Mouse (Mus musculus): Measurements from ENCODE around the gene Timm50.

Timm50 gene

DNA sequence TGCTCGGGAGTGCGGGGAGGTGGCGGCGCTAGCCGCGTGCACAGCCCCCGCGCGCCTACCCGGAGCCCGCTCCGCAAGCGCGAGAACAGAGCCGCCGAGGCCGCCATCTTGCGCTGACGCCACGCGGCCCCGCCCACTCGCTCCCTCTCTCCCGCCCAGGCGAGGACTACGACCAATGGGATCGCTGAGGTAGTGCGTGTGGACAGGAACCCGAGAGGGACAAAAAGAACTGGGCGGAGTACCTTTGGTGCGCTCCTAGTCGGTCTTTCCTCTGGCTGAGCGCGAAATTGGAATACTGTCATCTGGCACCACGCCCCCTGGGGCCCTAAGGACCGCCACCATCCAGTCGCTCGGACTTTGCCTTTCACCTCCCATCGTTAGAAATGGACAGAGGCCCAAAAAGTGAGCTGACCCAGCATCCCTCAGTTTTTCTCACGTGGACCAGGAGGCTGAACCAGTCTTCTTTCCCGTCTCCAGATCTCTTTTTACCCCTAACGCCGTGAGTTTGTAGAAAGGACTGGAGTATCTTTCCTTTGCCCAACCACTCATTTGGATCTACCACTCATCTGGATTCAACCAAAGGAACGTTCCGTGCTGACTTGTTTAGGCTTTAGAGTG lies at the start of gene Timm50:
Gene Timm50 (minus strand): TSS at position 147 of the 618 bp plus-strand sequence.
- peak; percentile 94 for DNase-seq (ENCODE audit: extremely low spot score, low spot score)

DNA sequence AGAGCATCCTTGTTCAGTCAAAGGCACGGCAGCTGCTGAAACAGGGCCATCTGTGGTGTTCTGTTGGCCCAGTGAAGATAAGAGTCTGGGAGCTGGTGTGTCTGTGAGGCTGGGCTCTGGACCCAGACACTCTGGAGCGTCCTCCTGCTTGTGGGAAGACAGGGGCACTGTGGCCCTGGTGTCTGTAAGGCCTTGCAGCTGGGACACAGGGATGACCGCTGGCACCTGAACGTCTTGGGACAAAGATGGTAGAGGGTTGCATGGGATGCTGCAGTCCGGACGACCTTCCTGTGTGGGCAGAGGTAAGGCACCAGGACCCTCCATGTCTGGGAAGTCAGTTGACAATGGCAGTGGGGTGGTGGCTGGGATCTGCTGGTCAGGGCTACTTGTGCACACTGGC lies 48.4 kb upstream of the Timm50 start:
- no peak for DNase-seq (ENCODE audit: extremely low spot score, low spot score)

DNA sequence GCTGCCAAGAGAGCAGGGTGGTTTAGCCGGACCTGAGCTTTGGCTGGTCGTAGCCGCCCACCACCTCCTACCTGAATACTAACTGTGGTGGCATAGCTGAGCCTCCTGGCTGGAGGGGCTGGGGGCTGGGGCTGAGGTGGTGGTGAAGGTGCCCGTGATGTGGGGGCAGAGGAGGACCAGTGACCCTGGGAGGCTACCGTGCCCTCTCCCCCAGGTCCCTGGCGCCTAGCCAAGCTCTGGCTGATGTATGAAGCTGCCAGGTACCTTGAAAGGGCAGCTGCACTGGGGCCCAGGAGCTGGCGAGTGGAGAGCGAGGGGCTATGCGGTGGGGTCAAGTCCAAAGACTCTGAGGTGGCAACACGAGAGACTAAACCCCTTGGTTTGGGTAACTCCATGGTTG lies 48.0 kb upstream of the Timm50 start:
- no peak for DNase-seq (ENCODE audit: extremely low spot score, low spot score)

DNA sequence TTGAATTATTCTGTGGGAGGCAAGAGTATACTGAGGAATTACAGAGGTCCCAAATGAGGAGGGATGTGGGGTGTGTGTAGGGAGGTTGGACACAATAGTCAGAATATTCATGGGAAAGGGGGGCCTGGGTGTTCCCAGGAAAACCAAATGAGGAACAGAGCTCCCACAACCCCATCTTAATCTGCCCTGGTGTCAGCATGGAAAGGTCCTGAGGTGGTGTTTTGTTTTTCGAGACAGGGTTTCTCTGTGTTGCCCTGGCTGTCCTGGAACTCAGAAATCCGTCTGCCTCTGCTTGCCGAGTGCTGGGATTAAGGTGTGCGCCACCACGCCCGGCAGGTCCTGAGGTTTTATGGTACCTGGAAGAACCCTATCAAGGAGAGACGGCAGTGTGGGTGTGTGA lies 46.6 kb upstream of the Timm50 start:
- DNase-seq (ENCODE audit: extremely low spot score, low spot score), result no peak

DNA sequence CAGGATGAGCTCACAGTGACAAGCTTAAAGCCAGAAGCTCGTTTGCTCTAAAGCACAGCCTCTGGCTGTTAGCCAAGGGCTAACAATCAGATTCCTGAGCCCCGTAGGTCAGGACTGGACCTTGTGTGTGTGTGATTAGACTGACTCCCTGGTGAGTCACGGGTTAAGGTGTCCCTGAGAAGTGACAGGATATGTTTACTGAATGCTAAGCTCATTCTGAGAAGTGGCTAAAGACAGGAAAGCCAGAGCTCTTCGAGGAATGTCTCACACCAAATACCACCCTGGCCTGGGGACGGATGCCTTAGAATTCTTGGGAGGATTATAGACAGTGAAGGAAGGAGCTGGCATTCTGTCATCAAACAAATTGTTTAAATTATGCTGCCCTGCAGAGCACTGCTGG lies 46.1 kb upstream of the Timm50 start:
- DNase-seq (ENCODE audit: extremely low spot score, low spot score), result no peak

DNA sequence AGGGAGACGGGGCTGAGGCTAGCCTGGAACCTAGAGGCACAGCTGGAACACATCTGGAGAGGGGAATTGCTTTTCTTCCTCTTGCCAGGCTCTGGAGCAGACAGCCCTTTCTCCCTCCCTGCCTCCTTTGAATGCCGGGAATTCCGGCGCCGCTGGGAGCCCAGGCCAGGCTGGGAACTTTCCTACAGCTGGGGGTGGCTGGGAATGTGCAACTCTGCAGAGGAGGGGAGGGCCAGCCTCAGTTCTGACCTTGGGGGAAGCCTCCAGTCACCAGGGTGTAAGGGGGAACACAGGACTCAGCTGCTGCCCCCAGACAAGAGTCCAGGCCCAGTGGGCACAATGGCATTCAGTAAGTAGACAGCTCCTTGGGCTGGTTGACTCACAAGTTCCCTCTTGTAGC lies 45.1 kb upstream of the Timm50 start:
- peak; percentile 54 for DNase-seq (ENCODE audit: extremely low spot score, low spot score)

DNA sequence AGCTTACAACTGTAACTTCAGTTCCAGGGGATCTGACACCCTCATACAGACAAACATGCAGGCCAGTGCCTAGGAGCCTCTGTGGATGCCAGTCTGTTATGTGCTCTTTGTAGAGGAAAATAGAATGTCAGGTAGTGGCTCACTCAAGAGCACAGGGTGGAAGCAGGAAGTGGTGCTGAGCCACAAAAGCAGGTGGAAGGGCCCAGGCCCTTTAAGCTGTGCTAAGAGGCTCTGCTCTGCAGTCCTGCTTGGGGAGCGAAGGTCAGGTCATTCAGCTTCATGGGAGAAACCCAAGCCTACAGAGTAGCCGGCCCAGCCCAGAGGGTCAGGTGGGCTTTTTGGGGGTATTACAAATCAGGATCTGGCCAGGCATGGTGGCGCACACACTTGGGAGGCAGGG lies 43.3 kb upstream of the Timm50 start:
- no peak for DNase-seq (ENCODE audit: extremely low spot score, low spot score)

DNA sequence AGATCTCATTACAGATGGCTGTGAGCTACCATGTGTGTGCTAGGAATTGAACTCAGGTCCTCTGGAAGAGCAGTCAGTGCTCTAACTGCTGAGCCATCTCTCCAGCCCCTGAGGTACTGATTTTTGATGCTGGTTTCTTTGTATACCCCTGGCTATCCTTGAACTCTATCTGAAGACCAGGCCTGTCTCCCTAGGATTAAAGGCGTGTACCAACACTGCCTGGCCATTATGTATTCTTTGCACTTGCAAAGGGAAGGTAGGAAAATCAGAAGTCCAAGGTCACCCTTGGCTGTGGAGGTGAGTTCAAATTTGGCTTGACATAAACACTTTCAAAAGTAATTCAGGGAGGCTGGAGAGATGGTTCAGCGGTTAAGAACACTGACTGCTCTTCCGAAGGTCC lies 42.7 kb upstream of the Timm50 start:
- no peak for DNase-seq (ENCODE audit: extremely low spot score, low spot score)

DNA sequence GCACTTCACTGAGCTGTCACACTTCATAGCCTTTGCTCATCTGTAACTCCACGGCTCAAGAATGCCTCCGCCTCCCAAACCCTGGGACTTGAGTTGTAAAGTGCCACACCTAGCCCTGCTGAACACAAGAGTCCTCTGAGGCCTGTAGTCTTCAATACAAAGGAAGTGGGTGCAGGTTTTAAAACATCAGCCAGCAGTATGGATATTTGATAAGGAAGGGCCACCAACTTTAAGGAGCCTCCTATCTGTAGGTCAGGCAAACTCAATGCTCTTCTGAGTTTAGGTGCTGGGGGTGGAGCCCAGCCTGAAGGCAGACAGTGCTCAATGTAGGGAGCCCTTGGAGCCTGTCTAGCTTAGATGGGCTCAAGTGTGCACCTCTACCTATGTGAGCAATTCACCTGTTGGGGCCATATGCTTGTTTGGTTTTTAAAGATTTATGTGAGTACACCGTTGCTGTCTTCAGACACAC lies 42.3 kb upstream of the Timm50 start:
- no peak for DNase-seq (ENCODE audit: extremely low spot score, low spot score)

DNA sequence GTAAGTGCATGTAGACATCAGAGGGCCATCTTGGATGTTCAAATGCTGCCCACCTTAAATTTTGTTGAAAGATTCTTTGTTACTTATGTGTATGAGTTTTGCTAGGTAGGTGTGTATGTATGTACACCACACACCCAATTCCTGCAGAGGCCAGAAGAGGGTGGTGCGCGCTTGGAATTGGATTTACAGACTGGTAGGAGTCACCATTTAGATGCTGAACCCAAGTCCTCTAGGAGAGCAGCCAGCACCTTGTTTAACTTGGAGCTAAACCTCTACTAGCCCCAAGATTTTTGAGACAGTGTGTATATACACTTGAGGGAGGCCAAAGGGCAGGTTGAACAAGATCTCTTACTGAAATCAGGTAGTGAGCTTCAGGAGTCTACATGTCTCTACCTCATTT lies 41.4 kb upstream of the Timm50 start:
- no peak for DNase-seq (ENCODE audit: extremely low spot score, low spot score)

DNA sequence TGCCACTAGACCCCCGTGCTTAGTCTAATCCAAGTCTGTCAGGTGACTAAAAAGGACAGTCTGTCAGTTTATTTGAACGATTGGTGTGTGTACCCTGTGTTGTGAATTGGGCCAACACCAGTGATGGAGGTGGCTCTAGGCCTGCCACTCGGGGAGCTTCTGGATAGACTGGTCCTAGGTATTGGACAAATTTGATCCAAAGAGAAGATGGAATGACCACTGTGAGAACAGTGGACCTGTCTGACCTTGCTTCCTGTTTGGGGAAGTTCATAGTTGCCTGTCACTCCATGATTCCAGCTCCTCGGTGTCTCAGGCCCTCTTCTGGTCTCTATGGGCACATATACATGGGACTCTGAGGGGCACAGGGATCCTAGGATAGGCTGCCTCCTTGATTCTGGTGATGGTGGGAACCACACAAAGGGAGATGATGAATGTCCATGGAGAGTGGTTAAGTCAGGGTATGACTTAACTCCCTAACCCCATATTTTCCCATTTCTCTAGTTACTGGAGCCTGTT lies 39.9 kb upstream of the Timm50 start:
- no peak for DNase-seq (ENCODE audit: extremely low spot score, low spot score)

DNA sequence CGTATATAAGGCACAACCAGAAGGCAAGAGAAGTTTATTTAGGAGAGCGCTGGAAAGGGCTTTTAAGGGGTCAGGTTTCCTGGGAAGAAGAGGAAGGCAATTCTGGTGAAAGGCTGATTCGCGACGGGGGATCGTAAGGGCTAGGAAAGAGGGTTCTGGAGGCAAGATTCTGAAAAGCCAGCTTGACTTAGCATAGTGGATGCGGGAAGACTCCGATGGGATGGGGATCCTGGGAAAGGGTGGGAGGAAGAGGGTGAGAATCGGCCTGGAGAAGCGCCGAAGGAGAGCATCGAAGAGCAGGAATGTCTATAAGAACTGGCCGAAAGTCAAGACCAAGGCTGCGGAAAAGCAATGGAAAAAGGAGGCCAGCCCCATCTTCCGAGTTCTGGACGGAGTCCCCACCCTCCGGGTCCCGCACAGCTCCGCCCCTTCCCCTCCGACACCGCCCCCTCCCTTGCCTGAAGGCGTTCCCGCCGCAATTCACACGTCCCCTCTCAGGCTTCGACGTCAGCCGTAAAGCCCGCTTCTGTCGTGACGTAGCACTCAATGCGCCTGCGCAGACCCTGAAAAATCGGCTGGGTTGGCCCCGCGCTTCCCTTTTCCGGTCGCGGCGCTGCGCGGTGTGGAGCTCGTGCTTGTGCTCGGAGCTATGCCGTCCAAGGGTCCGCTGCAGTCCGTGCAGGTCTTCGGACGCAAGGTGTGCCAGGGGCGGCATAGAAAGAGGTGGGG lies 38.4 kb upstream of the Timm50 start, which contains the start of gene Rps16:
Gene Rps16 (plus strand): TSS at position 498 of the 729 bp plus-strand sequence.
- DNase-seq (ENCODE audit: extremely low spot score, low spot score), result peak; percentile 99

DNA sequence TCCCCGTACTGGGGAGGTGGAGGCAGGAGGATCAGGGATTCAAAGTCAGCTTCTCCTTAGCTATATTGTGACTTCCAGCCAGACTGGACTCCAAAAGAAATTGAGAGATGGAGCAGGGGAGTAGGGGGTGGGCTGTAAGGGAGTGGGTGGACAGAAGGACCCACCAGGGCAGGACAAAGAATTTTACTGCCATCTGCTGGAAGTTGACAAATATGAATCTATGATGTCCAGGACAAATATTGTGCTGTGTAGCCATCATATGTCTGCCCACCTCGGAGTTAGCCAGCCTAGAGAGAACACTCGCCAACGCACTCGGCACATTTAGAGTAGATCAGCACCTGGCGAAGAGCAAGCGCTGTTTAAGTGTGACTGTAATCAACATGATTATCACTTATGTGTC lies 36.7 kb upstream of the Timm50 start:
- no peak for DNase-seq (ENCODE audit: extremely low spot score, low spot score)

DNA sequence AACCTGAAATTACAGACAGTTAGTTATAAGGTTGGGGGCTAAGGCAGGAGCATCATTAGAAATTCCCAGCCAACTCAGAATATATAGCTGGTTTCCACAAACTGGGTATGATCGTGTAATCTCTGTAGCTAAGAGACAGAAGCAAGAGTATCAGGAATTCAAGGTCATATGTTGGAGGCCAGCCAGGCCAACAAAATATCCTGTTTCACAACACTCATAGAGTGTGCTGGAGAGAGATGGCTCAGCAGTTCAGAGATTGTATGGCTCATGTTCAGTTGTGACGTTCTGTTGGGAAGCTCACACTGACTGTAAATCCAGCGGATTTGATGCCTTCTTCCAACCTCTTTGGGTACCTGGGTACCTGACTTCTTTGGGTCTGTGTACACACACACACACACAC lies 35.9 kb upstream of the Timm50 start:
- DNase-seq (ENCODE audit: extremely low spot score, low spot score), result no peak

DNA sequence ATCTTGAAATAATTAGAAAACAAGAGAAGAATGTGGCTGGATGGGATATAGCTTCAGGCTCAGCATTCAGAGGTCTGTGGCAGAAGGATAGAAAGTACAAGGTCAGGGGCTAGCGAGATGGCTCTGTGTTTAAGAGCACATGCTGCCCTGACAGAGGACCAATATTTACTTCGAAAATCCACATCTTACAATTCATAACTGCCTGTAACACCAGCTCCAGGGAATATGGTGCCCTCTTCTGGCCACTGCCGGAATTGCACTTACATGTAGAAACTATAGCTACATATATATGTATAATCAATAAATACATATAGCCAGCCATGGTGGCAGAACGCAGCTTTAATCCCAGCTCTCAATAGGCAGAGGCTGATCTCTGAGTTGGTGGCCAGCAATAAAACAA lies 32.8 kb upstream of the Timm50 start:
- peak; percentile 89 for DNase-seq (ENCODE audit: extremely low spot score, low spot score)

DNA sequence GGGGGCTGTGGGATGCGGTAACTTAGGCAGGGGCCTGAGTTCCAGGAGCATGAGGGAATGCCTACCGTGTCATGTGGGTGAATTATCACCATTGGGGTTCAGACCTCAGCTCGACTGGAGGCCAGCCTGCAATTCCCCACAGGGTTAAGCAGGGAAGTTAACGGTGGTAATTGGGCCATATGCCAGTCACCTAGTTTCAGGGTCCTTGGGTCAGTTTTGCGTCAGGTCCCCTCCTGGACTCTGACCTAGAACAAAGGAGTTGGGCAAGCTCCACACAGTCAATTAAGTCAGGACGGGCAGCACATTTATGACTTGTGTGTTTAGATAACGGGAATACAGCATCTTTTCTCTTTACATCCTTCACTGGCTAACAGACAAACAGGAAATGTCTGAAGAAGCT lies 29.5 kb upstream of the Timm50 start:
- DNase-seq (ENCODE audit: extremely low spot score, low spot score), result no peak

DNA sequence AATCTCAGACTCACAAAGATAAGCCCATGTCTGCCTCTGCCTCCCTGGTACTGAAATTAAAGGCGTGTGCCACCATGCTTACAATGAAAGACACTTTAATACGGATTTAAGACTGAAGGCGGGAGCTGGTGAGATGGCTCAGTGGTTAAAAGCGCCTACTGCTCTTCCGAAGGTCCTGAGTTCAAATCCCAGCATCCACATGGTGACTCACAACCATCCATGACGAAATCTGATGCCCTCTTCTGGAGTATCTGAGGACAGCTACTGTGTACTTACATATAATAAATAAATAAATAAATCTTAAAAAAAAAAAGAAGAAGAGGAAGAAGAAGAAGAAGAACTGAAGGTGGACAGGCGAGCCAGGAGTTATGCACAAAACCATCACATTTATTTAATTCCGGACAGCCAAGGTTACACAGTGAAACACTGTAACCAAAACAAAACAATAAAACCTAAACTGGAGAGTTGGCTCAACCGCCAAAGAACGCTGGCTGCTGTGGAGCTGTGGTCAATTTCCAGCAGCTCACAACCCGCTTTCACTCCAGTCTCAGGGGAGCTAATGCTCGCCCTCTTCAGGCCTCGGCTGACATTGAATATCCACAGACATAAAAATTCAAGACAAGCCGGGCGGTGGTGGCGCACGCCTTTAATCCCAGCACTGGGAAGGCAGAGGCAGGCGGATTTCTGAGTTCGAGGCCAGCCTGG lies 27.5 kb upstream of the Timm50 start:
- DNase-seq (ENCODE audit: extremely low spot score, low spot score), result no peak

DNA sequence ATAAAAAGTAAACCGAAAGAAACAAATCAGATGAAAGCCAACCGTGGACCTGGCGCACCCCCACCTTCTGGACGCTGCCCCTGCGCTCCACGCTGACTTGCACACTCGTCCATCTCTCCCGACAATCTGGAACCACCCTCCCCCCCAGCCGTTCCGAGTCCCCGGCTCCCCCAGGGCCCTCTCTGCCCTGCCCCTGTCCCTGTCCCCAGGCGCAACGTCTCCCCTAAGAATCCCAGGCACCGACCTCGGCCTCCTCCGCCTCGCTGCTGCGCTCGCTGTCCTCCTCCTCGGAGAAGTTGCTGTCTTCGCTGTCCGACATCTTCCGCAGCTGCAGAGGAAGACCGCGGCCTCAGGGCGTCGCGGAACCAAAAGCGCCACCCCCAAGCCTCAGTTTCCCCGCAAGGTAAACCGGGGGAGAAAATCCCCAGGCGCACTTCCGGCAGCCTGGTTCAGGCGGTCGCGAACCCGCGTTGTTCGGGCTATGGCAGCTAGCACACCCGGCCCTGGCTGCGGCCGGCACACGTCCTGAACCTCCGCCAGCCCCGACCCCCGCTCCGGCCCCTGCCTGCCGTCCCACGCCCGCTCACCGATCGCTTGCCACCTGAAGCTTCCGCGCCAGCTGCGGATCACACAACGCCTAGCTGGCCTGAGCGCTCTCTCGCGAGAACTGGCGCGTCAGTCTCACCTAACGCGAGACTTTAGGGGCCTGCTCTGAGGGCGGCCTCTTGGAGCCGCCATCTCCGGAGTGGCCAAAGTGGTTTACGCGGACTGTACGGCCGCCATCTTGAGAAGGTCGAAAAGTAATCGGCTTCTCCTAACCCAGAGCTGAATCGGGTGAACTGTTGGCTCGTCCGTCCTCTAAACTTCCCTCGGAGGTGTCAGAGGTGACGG lies 26.5 kb upstream of the Timm50 start, which contains the start of gene Supt5:
Gene Supt5 (minus strand): TSS at position 639 of the 891 bp plus-strand sequence.
- DNase-seq (ENCODE audit: extremely low spot score, low spot score), result peak; percentile 96

DNA sequence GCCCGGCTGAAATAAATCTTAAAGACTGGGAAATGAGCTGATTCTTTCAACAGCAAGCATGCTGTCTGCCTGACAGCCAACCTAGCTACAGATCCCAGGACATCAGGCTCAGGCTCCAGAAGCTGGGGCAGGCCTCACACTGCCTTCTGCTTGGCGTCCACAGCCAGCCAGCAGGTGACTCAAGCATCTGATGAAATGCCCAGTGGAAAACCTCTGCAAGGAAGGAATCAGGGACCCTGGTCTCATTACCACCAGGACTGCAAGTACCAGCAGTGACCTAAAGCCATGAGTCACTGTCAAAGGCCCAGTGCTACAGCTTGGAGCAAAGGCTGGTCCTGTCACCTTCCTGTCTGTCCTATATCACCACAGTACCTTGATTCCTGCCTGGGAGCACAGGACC lies 23.6 kb upstream of the Timm50 start:
- DNase-seq (ENCODE audit: extremely low spot score, low spot score), result no peak

DNA sequence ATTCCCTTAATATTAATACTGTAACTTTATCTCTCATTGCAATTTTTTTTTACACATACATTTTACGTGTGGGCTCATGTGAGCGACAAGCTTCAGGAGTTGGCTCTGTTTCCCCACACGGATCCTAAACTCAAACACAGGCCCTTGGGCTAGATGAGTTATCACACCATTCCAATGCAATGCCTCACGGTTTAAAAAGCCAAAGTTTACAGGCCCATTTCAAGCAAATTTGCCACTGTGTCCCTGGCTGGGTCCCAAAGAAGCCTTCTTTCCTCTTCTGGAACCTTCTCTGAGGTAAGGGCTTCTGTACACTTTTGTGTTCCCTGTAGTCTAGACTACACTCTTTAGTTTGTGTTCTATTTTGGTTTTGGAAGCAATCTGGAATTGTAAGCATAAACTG lies 22.7 kb upstream of the Timm50 start:
- DNase-seq (ENCODE audit: extremely low spot score, low spot score), result no peak

DNA sequence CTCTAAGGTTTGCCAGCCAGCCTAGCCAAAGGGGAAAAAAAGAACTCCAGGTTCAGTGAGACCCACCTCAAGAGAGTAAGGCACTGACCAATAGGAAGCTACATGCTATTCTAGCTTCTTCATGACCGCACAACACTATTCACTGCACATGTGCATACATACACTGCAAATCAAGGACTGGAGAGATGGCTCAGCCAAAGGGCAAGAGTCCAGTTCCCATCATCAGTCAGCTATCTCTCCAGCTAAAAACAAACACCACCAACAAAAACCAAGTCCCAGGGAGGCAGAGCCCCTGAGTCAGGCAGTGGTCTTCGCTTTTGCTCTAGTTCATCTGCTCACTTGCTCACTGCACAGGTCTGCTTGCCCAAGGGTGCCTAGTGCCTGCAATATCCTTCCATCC lies 16.4 kb upstream of the Timm50 start:
- no peak for DNase-seq (ENCODE audit: extremely low spot score, low spot score)

Data from neural tube, embryonic 10.5 days (tissue).